Mouse (Mus musculus) liver, embryonic 15.5 days (tissue): ENCODE data around the gene Pde4b. TPM values are rescaled to one million over a fixed set of nuclear protein-coding genes. Genes with fewer than 3 reads are reported as not detected.

ENCODE experiments used
- ATAC-seq: fragments of 200-750 bp; cut with Nextera tagmentation; 2 replicates; pipeline ENCODE4 v1.8.0; 2017; ENCODE audit warnings: moderate number of reproducible peaks, mild to moderate bottlenecking, moderate library complexity; ENCODE audit not compliant: insufficient read depth
- H3K27ac ChIP-seq: fragments of 300-500 bp; sonication (generic); replicated peaks from 2 replicates; pipeline ENCODE4 v1.5.1; 2015; ENCODE audit warnings: mild to moderate bottlenecking, inconsistent platforms
- H3K27me3 ChIP-seq: fragments of 300-500 bp; sonication (generic); 2 replicates; pipeline ENCODE4 v1.6.1; 2015; ENCODE audit warnings: mild to moderate bottlenecking, inconsistent platforms
- H3K36me3 ChIP-seq: fragments of 300-500 bp; sonication (generic); replicated peaks from 2 replicates; pipeline ENCODE4 v1.6.1; 2015; ENCODE audit warnings: moderate library complexity, mild to moderate bottlenecking, inconsistent platforms
- H3K4me1 ChIP-seq: fragments of 300-500 bp; sonication (generic); replicated peaks from 2 replicates; pipeline ENCODE4 v1.6.1; 2015; ENCODE audit warnings: inconsistent platforms
- H3K4me2 ChIP-seq: fragments of 300-500 bp; sonication (generic); 2 replicates; pipeline ENCODE4 v1.6.1; 2015; ENCODE audit warnings: moderate library complexity, mild to moderate bottlenecking, inconsistent platforms
- H3K4me3 ChIP-seq: fragments of 300-500 bp; sonication (generic); replicated peaks from 2 replicates; pipeline ENCODE4 v1.5.1; 2015; ENCODE audit warnings: mild to moderate bottlenecking, inconsistent platforms
- H3K9ac ChIP-seq: fragments of 300-500 bp; sonication (generic); 2 replicates; pipeline ENCODE4 v1.6.1; 2015; ENCODE audit warnings: moderate library complexity, mild to moderate bottlenecking, inconsistent platforms
- H3K9me3 ChIP-seq: fragments of 300-500 bp; sonication (generic); replicated peaks from 2 replicates; pipeline ENCODE4 v1.6.1; 2016; ENCODE audit warnings: inconsistent platforms
- WGBS: fragments of 180-500 bp; shearing (Covaris S2); methylation state at CpG from one replicate; pipeline ENCODE4 v1.1.7; 2015; ENCODE audit warnings: mixed read lengths; ENCODE audit not compliant: insufficient replicate concordance; 5-methylcytosine and 5-hydroxymethylcytosine counted together
- polyA plus RNA-seq: library from polyadenylated mRNA; unstranded; fragments of >200 nt; fragmentation: Nextera tagmentation; extraction: Ambion mirVana; gene quantifications from 2 replicates; pipeline ENCODE4 v1.2.1, GENCODE M21; 2015

Gene Pde4b
- polyA plus RNA-seq, 1 experiment from 2014 or later = 2.5 TPM

DNA sequence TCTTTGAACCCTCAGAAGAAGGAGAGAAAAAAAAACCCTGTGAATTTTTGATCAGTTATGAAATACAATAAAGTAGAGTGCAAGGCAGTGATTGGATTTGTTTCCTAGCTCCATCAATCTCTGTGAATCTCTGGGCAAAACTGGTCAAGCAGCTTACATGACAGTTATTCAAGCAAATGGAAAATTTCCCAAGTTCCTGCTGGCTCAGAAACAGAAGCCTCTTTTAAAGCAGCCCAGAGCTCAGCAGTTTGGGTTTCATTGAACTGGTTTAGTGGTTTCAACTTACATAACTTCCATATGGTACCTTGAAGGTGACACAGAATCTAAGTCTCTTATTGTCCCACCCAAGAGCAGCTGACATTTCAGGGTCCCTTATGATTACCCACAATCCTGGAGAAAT, 210.2 kb downstream of the Pde4b start:
- H3K9ac ChIP-seq = no peak overlapping the region
- H3K27ac ChIP-seq = no peak overlapping the region
- no peak overlapping the region for H3K4me2 ChIP-seq
- H3K4me3 ChIP-seq = no peak overlapping the region
- no peaks in the 10 kb centered on the region for H3K4me1 ChIP-seq
- H3K36me3 ChIP-seq = no peaks in the 10 kb centered on the region
- no peak for ATAC-seq
- H3K27me3 ChIP-seq = no peaks in the 10 kb centered on the region
- H3K9me3 ChIP-seq = no peaks in the 10 kb centered on the region

DNA sequence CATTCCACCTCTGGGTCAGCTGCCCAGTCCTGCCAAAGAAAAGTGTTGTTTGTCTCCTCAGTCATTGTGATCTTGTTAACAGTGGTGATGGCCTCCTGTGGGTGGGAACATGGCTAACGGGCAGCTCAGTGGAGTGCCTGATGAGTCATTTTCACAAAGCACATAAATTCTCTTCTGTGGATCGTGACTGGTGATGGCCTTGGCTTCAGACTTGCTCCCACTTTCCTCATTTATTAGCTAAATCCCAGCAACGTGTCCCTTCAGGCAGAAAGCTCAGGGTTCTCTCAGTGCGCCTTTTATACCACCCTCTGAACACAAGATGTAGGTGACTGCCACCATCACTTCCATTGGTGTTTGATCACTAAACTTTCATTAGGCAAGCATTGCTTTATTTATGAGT, 215.2 kb downstream of the Pde4b start:
- 49% methylated on average over 4 of the region's 4 CpGs for WGBS
- no peak for ATAC-seq
- Histone ChIP-seq H3K36me3 (no peaks in the 10 kb centered on the region), H3K4me3 (no peak overlapping the region), H3K4me2 (no peak overlapping the region), H3K27me3 (no peaks in the 10 kb centered on the region), H3K27ac (no peak overlapping the region), H3K9ac (no peak overlapping the region), H3K9me3 (no peaks in the 10 kb centered on the region), H3K4me1 (no peaks in the 10 kb centered on the region)

DNA sequence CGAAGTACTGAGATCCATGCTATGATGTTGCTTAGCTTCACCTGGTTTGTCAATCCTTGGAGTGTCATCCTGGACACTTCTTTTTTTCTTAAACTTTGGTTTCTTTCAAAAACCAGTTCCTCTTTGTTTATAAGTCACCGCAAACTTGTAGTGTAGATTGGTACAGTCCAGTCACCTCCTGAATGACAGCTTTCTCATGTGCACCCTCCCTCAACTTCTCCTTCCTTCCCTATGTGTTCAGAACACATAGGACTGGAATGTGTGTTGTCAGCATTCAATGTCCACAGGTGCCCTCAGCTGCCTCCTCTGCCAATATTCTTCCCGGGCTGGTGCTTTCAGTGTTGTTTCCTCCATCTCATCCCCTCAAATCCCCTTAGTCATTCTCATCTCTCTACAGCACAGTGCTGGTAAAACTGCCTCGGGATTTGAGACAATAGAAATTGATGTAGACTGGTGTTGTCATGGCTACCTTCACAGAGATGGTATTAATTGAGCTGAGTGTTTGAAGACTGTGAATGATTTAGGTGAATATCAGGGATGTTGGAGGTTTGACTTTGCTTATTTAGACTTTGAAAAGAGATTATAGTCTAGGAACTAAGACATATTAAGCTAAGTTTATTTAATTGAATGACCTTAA, 220.4 kb downstream of the Pde4b start:
- Histone ChIP-seq H3K9ac (no peak overlapping the region), H3K27me3 (no peaks in the 10 kb centered on the region), H3K4me1 (no peaks in the 10 kb centered on the region), H3K9me3 (no peaks in the 10 kb centered on the region), H3K4me3 (no peak overlapping the region), H3K27ac (no peak overlapping the region), H3K36me3 (no peaks in the 10 kb centered on the region), H3K4me2 (no peak overlapping the region)
- 53% methylated on average over 4 of the region's 4 CpGs for WGBS
- ATAC-seq = no peak

DNA sequence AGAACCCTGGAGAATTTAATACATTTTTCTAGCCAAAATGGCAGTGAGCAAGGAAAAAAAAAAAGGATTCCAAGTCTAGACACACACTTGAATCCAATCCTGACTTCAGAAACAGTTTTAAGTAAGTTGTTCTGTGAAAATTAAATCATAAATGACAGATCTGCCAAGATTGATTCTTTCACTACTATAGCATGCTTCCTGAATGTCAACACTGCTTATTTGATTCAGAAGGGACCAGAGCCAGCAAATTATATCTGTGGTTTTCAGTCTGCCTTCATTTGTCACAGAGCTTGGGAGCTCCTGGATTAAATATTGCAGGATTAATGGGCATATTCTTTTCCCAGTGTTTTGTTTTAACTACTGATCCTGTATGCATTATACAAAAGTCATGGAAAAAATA, 223.3 kb downstream of the Pde4b start:
- Histone ChIP-seq H3K4me1 (no peaks in the 10 kb centered on the region), H3K27ac (no peak overlapping the region), H3K27me3 (no peaks in the 10 kb centered on the region), H3K4me2 (no peak overlapping the region), H3K4me3 (no peak overlapping the region), H3K36me3 (no peaks in the 10 kb centered on the region), H3K9ac (no peak overlapping the region), H3K9me3 (no peaks in the 10 kb centered on the region)
- ATAC-seq = no peak

DNA sequence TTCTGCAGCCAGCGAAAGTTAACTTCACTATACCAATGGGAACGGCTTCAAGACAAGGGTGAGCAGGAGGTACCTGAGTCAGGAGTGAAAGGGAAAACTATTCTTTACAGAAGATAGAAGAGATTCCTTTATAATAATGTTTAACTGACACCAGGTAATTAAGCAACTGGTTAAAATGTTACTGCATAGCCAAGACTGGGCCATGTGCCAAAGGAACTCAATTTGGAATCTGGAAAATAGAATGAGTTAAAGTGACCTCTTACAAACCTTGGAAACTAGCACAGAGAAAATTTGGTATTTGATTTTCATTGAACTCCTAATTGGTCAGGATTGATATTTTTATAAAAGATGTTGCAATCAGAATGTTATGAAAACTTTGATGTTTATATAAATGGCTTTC, 228.7 kb downstream of the Pde4b start:
- no peaks in the 10 kb centered on the region for H3K4me1 ChIP-seq
- H3K9ac ChIP-seq = no peak overlapping the region
- H3K36me3 ChIP-seq = no peaks in the 10 kb centered on the region
- no peak overlapping the region for H3K27ac ChIP-seq
- no peak overlapping the region for H3K4me2 ChIP-seq
- no peaks in the 10 kb centered on the region for H3K27me3 ChIP-seq
- 62% methylated on average over 2 of the region's 2 CpGs for WGBS
- no peaks in the 10 kb centered on the region for H3K9me3 ChIP-seq
- ATAC-seq = no peak
- no peak overlapping the region for H3K4me3 ChIP-seq

DNA sequence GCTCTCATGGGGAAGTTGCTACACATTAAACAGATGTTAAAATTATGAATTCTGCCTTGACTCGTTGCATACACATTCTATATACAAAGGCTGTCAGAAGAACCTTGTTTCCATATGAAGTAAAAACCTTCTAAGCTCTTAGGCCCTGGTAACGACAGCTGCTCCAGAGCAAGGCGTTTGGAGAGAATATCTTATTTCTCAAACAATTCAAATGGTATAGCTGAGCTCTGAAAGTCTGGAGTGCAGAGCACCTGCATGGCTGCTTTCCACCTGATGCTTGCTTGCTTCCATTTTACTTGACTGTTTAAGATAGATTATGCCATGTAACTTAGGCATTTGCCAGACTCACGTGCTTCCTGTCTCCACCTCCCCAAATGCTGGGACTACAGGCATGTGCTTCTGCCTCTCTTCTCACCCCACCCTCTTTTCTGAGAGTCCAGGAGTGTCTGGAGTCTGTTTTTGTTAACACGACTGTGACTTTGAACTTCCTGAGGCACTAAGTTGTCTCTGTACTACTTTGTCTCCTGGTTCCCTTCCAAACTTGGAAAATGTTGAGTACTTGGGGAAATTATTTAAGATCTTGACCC, 229.4 kb downstream of the Pde4b start:
- H3K4me1 ChIP-seq = no peaks in the 10 kb centered on the region

DNA sequence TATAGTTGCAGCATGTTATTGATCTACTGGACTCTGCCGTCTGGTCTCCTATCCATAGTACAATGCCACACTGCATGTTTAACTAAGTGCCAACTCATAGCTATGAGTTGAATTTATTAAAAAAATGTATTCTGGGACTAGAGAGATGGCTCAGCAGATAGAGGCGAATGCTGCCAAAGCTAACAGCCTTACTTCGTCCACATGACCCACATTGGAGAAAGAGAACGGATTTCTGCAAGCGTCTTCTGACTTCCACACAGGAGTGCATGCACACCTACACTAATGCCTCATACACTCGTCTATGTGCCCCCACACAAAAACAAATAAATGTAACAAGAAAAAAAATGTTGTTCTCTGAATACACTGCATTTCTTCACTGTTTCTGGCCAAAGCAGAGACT, 231.3 kb downstream of the Pde4b start:
- no peak overlapping the region for H3K27ac ChIP-seq
- no peaks in the 10 kb centered on the region for H3K27me3 ChIP-seq
- no peaks in the 10 kb centered on the region for H3K36me3 ChIP-seq
- H3K4me2 ChIP-seq = no peak overlapping the region
- no peak for ATAC-seq
- H3K4me3 ChIP-seq = no peak overlapping the region
- H3K9me3 ChIP-seq = no peaks in the 10 kb centered on the region
- 58% methylated on average over 6 of the region's 6 CpGs for WGBS
- H3K9ac ChIP-seq = no peak overlapping the region
- no peaks in the 10 kb centered on the region for H3K4me1 ChIP-seq

More for the DNA sequence above, 229.4 kb downstream of the Pde4b start:
- Histone ChIP-seq H3K4me3 (no peak overlapping the region), H3K27me3 (no peaks in the 10 kb centered on the region), H3K27ac (no peak overlapping the region), H3K4me2 (no peak overlapping the region), H3K9me3 (no peaks in the 10 kb centered on the region), H3K36me3 (no peaks in the 10 kb centered on the region), H3K9ac (no peak overlapping the region)
- 54% methylated on average over 5 of the region's 5 CpGs for WGBS
- ATAC-seq = no peak

DNA sequence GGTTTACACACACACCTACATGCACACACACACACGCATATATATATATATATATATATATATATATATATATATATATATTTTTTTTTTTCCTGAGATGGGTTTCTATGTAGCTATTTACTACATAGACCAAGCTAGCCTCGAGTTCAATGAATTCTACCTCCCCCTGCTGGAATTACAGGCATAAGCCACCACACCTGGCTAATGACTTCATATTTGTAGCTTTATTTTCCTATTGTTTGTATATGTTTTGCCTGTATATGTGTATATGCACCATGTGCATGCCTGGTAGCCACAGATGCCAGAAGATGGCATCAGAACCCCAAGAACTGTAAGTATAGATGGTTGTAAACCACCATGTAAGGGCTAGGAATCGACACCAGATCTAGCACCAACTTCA, 234.0 kb downstream of the Pde4b start:
- WGBS = 35% methylated on average over 3 of the region's 3 CpGs
- Histone ChIP-seq H3K4me2 (no peak overlapping the region), H3K27me3 (no peaks in the 10 kb centered on the region), H3K36me3 (no peaks in the 10 kb centered on the region), H3K4me1 (no peaks in the 10 kb centered on the region), H3K27ac (no peak overlapping the region), H3K4me3 (no peak overlapping the region), H3K9me3 (no peaks in the 10 kb centered on the region), H3K9ac (no peak overlapping the region)
- no peak for ATAC-seq

DNA sequence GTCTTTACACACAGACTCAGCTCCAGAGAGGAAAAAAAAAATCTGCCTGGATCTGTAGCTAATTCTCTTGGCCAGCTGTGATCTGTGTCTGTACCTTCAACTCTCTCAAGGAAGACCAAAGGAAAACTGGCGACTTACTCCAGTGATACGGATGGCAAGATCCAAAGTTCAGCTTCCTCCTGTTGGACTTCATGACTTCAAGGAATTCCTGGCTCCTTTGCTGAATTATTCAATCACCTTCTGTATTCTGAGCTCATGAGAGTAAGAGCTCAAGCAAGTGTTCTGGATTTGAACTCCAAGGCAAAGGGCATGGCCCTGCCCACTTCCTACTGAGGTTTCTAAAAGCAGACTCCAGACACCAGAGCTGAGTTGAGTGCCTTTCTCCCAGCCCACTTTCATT, 245.0 kb downstream of the Pde4b start:
- H3K4me1 ChIP-seq = no peaks in the 10 kb centered on the region
- H3K9ac ChIP-seq = no peak overlapping the region
- H3K27ac ChIP-seq = no peak overlapping the region
- H3K4me2 ChIP-seq = no peak overlapping the region
- no peaks in the 10 kb centered on the region for H3K36me3 ChIP-seq
- no peak for ATAC-seq
- 73% methylated on average over 2 of the region's 2 CpGs for WGBS
- no peaks in the 10 kb centered on the region for H3K9me3 ChIP-seq
- H3K27me3 ChIP-seq = no peaks in the 10 kb centered on the region
- H3K4me3 ChIP-seq = no peak overlapping the region

DNA sequence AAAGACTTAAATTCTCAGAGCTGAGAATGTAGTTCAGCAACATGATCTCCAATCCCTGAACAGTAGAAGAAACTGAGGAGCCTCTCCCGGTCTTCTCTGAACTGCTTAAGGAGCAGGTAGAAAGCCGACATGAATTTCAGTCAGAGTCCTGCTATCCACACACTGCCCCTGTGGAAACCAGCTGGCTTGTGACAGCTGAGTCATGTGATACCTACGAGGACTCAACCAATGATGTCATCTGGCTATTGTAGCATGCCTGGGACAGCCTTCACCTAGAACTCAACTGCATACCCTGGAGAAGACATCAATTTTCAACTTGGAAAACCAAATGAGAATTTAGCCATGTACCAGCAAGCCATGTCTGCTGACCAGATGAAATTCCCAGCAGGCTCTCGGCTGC, 245.5 kb downstream of the Pde4b start:
- WGBS = 49% methylated on average over 4 of the region's 4 CpGs
- no peak overlapping the region for H3K9ac ChIP-seq
- H3K4me1 ChIP-seq = no peaks in the 10 kb centered on the region
- no peak for ATAC-seq
- no peaks in the 10 kb centered on the region for H3K36me3 ChIP-seq
- no peaks in the 10 kb centered on the region for H3K27me3 ChIP-seq
- no peak overlapping the region for H3K27ac ChIP-seq
- H3K4me2 ChIP-seq = no peak overlapping the region
- no peaks in the 10 kb centered on the region for H3K9me3 ChIP-seq
- no peak overlapping the region for H3K4me3 ChIP-seq

DNA sequence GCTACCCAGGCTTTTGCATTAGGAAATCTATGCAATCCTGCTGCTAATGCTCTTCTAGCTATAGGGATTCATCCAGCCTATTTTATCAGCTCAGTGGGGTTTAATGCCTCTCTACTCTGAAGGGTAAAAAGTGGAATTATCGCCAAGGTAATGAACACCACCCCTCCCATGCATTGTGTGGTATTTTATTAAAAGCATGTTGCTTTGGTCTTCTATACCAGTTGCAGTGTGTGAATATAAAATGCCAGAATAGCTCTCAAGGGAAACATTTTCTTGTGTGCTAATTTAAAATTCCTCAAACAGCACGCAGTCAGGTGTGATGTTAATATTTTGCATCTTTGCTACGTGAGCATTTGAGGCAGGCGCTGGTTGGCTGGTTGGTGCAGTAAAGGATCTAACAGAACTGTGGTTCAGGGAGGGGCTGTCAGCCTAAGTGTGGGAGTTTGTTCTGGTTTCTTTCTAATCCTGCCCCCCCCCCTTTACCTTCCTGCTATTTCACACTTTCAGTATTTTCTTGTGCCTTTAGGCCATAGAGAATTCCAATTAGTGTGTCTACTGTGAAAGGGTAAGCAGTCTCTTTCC, 259.7 kb downstream of the Pde4b start:
- Histone ChIP-seq H3K4me2 (no peak overlapping the region), H3K4me1 (no peaks in the 10 kb centered on the region), H3K36me3 (no peaks in the 10 kb centered on the region), H3K27me3 (no peaks in the 10 kb centered on the region), H3K27ac (no peak overlapping the region), H3K9ac (no peak overlapping the region), H3K4me3 (no peak overlapping the region), H3K9me3 (no peaks in the 10 kb centered on the region)
- 70% methylated on average over 4 of the region's 4 CpGs for WGBS
- ATAC-seq = no peak
